Mouse (Mus musculus): ENCODE data around the gene Ifitm10. TPM values are rescaled to one million over a fixed set of nuclear protein-coding genes. Genes with fewer than 3 reads are reported as not detected.

Ifitm10 gene
- polyA plus RNA-seq, 2 experiments, result 0.87 to 1.3 TPM

DNA sequence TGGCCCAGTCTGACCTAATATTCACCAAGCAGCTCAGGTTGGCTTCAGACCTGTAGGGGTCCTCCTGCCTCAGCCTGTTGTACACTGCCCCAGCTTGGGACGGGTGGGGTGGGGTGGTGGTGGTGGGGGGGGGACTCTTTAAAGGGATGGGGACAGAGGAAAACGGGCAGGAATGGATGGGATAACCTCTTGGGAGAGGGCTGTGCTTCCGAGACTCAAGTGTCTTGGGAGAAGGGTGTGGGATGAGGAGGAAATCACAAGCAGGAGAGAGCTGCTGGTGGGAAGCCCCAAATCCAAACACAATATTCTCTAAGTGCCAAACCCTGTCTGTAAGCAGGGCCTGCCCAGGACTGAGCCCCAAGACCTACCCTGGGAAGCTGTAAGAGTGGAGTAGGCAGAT, 42.7 kb upstream of the Ifitm10 start:
- H3K4me1 ChIP-seq (replicated peaks; ENCODE audit: control insufficient read depth in 2 of 2, insufficient read depth in 2 of 2, low read length in 1 of 2), result peaks cover 30 to 35% of the 10 kb centered on the region in 2 experiments
- DNase-seq (ENCODE audit: low read depth in 3 of 3, low spot score in 3 of 3), result no peak
- WGBS (ENCODE audit: insufficient replicate concordance), result 63% methylated on average over 3 of the region's 3 CpGs
- H3K4me2 ChIP-seq (ENCODE audit: low read depth), result no peak overlapping the region
- no peak for TF ChIP-seq EP300 (IDR thresholded peaks at IDR 0.05; ENCODE audit: low read depth)
- H3K4me3 ChIP-seq (ENCODE audit: insufficient read depth in 1 of 2, low read depth in 2 of 2, low read length in 2 of 2), result no peak overlapping the region
- no peaks in the 10 kb centered on the region for H3K36me3 ChIP-seq (replicated peaks; ENCODE audit: control insufficient read depth, insufficient read depth, low read depth)
- no peaks in the 10 kb centered on the region for H3K27me3 ChIP-seq (ENCODE audit: control insufficient read depth, insufficient read depth, low read length)
- no peak overlapping the region for H3K27ac ChIP-seq
- no peak for ATAC-seq (ENCODE audit: insufficient read depth)
- H3K9me3 ChIP-seq (ENCODE audit: control insufficient read depth, low read length), result no peaks in the 10 kb centered on the region
- no peak overlapping the region for H3K9ac ChIP-seq (replicated peaks)

DNA sequence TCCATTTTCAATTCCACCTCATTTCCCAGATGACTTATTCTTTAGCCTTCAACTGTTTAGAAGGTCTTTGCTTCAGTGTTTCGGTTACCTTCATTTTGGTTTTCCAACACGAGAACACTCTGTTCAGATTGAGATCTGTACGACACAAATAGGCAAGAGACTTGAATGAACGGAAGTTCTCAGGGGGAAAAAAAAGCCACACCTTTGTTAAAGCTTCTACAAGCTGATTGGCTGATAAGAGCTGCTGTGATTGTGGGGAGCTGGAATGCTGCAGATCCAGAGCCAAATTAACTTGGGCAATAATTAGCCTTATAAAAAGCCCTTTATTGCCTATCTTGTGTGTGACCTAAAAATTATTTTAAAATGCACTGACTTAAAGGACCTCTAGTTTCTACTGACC, 41.8 kb upstream of the Ifitm10 start:
- no peak for TF ChIP-seq EP300 (IDR thresholded peaks at IDR 0.05; ENCODE audit: low read depth)
- TF ChIP-seq CTCF (IDR thresholded peaks at IDR 0.05; ENCODE audit: low read depth), result no peak
- Histone ChIP-seq H3K27me3 (ENCODE audit: control insufficient read depth, insufficient read depth, low read length) (no peaks in the 10 kb centered on the region), H3K9me3 (ENCODE audit: control insufficient read depth, low read length) (no peaks in the 10 kb centered on the region), H3K4me1 (replicated peaks; ENCODE audit: control insufficient read depth in 2 of 2, insufficient read depth in 2 of 2, low read length in 1 of 2) (peaks cover 20 to 29% of the 10 kb centered on the region in 2 experiments), H3K36me3 (replicated peaks; ENCODE audit: control insufficient read depth, insufficient read depth, low read depth) (no peaks in the 10 kb centered on the region), H3K4me3 (ENCODE audit: insufficient read depth in 1 of 2, low read depth in 2 of 2, low read length in 2 of 2) (no peak overlapping the region), H3K4me2 (ENCODE audit: low read depth) (no peak overlapping the region), H3K9ac (replicated peaks) (no peak overlapping the region), H3K27ac (no peak overlapping the region)
- no peak for ATAC-seq (ENCODE audit: insufficient read depth)
- no peak for DNase-seq (ENCODE audit: low read depth in 3 of 3, low spot score in 3 of 3)
- 41% methylated on average over 4 of the region's 4 CpGs for whole genome bisulfite sequencing (ENCODE audit: insufficient replicate concordance)

DNA sequence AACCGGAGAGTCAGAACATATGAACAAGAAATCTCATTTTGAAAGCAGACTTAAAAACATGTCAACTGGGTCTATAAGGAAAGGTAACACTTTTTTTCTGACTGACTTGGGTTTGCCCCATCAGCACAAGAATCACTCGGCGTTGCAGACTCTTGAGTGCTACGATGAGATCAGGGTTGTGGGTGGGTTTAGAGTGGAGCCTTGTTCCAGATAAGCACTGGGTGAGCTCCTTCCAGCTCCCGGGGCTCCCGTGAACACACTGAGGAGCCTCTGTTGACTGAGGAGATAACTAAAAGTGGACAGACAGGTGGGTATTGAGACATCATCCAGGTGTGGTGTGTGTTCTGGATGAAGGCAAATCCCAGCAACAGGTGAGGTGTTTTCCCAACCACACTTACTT, 39.7 kb upstream of the Ifitm10 start:
- Histone ChIP-seq H3K27ac (no peak overlapping the region), H3K9ac (replicated peaks) (no peak overlapping the region), H3K36me3 (replicated peaks; ENCODE audit: control insufficient read depth, insufficient read depth, low read depth) (no peaks in the 10 kb centered on the region), H3K9me3 (ENCODE audit: control insufficient read depth, low read length) (no peaks in the 10 kb centered on the region), H3K4me3 (ENCODE audit: insufficient read depth in 1 of 2, low read depth in 2 of 2, low read length in 2 of 2) (no peak overlapping the region), H3K27me3 (ENCODE audit: control insufficient read depth, insufficient read depth, low read length) (no peaks in the 10 kb centered on the region), H3K4me2 (ENCODE audit: low read depth) (no peak overlapping the region), H3K4me1 (replicated peaks; ENCODE audit: control insufficient read depth in 2 of 2, insufficient read depth in 2 of 2, low read length in 1 of 2) (peaks cover 8 to 16% of the 10 kb centered on the region in 2 experiments)
- WGBS (ENCODE audit: insufficient replicate concordance), result 25% methylated on average over 6 of the region's 6 CpGs
- ATAC-seq (ENCODE audit: insufficient read depth), result peak; percentile 75
- no peak for DNase-seq (ENCODE audit: low read depth in 3 of 3, low spot score in 3 of 3)
- no peak for TF ChIP-seq EP300 (IDR thresholded peaks at IDR 0.05; ENCODE audit: low read depth)
- no peak for TF ChIP-seq CTCF (IDR thresholded peaks at IDR 0.05; ENCODE audit: low read depth)

DNA sequence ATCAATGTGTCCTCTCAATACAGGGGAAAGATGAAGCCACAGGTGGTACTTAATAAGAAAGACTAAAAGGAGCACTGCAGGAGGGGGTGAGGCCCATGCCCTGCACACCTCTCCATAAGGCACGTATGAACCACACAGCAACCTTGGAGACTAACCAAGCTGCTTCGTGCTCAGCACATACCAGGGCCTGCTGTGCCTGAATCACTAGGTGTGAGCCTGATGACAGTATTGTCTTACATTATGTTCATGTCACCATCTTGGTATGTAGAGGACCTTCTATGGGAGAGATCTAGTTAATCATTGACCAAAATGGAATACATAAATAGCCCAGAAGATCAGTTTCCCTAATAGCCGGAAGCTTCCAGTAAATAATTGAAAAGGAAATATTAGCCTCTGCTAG, 36.0 kb upstream of the Ifitm10 start:
- no peak for DNase-seq (ENCODE audit: low read depth in 3 of 3, low spot score in 3 of 3)
- peaks cover 8 to 16% of the 10 kb centered on the region in 2 experiments for H3K4me1 ChIP-seq (replicated peaks; ENCODE audit: control insufficient read depth in 2 of 2, insufficient read depth in 2 of 2, low read length in 1 of 2)
- WGBS (ENCODE audit: insufficient replicate concordance), result 79% methylated on average over 3 of the region's 3 CpGs
- H3K9ac ChIP-seq (replicated peaks), result no peak overlapping the region
- no peak overlapping the region for H3K4me2 ChIP-seq (ENCODE audit: low read depth)
- H3K4me3 ChIP-seq (ENCODE audit: insufficient read depth in 1 of 2, low read depth in 2 of 2, low read length in 2 of 2), result no peak overlapping the region
- no peak overlapping the region for H3K27ac ChIP-seq
- no peaks in the 10 kb centered on the region for H3K9me3 ChIP-seq (ENCODE audit: control insufficient read depth, low read length)
- ATAC-seq (ENCODE audit: insufficient read depth), result no peak
- no peaks in the 10 kb centered on the region for H3K27me3 ChIP-seq (ENCODE audit: control insufficient read depth, insufficient read depth, low read length)
- H3K36me3 ChIP-seq (replicated peaks; ENCODE audit: control insufficient read depth, insufficient read depth, low read depth), result no peaks in the 10 kb centered on the region
- TF ChIP-seq CTCF (IDR thresholded peaks at IDR 0.05; ENCODE audit: low read depth) (no peak), EP300 (IDR thresholded peaks at IDR 0.05; ENCODE audit: low read depth) (no peak)

DNA sequence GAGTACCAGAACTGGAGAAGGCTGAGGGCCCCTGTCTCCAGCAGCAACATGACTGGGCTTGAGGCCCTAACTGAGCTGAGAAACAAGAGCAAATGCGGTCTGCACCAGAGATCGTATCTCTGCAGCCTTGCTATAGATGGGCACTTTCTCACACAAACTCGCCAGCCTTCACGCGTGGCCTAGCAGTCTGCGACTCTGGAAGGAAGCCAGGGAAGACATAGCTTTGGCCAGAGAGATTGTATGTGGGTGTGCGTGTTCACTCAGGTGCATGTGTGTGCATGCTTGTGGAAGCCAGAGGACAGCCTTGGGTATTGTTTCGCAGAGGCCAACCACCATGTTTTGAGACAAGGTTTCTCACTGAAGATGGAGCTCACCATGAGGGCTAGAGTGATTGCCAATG, 35.1 kb upstream of the Ifitm10 start:
- 74% methylated on average over 8 of the region's 8 CpGs for WGBS (ENCODE audit: insufficient replicate concordance)
- H3K27ac ChIP-seq, result no peak overlapping the region
- no peaks in the 10 kb centered on the region for H3K36me3 ChIP-seq (replicated peaks; ENCODE audit: control insufficient read depth, insufficient read depth, low read depth)
- H3K4me2 ChIP-seq (ENCODE audit: low read depth), result no peak overlapping the region
- no peaks in the 10 kb centered on the region for H3K27me3 ChIP-seq (ENCODE audit: control insufficient read depth, insufficient read depth, low read length)
- no peak for TF ChIP-seq EP300 (IDR thresholded peaks at IDR 0.05; ENCODE audit: low read depth)
- no peak for TF ChIP-seq CTCF (IDR thresholded peaks at IDR 0.05; ENCODE audit: low read depth)
- no peak overlapping the region for H3K9ac ChIP-seq (replicated peaks)
- H3K4me1 ChIP-seq (replicated peaks; ENCODE audit: control insufficient read depth in 2 of 2, insufficient read depth in 2 of 2, low read length in 1 of 2), result peaks cover 8 to 17% of the 10 kb centered on the region in 2 experiments
- no peak overlapping the region for H3K4me3 ChIP-seq (ENCODE audit: insufficient read depth in 1 of 2, low read depth in 2 of 2, low read length in 2 of 2)
- DNase-seq (ENCODE audit: low read depth in 3 of 3, low spot score in 3 of 3), result no peak
- ATAC-seq (ENCODE audit: insufficient read depth), result no peak
- H3K9me3 ChIP-seq (ENCODE audit: control insufficient read depth, low read length), result no peaks in the 10 kb centered on the region

All from liver, embryonic 14.5 days (tissue).